Mouse (Mus musculus) heart, adult 2 months (tissue): ENCODE data around the gene 4933427D14Rik.

Source experiments
- CTCF ChIP-seq: fragments of 200-600 bp; IDR thresholded peaks from 2 replicates; pipeline ENCODE4 v1.8.1; 2022; ENCODE audit warnings: antibody characterized with exemption, mild to moderate bottlenecking, moderate library complexity
- EP300 ChIP-seq: fragments of 200-500 bp; IDR thresholded peaks from 2 replicates; pipeline ENCODE4 v1.6.1; 2011; ENCODE audit warnings: low read depth, low read length, control low read depth; ENCODE audit not compliant: insufficient read depth
- POLR2A ChIP-seq: fragments of 200-500 bp; IDR thresholded peaks from 2 replicates; pipeline ENCODE4 v1.6.1; 2011; ENCODE audit warnings: mild to moderate bottlenecking, low read depth, low read length, control low read depth; ENCODE audit not compliant: insufficient read depth

- TF ChIP-seq EP300 (no peak), POLR2A (no peak), CTCF (no peak)
Measured at GRCm38 (mm10) chr11:72174721-72175120, 32.5 kb downstream of the 4933427D14Rik start.
